Mouse (Mus musculus) thymus, adult 2 months (tissue): ENCODE results near the gene Pitpnm2. TPM values are rescaled to one million over a fixed set of nuclear protein-coding genes. Genes with fewer than 3 reads are reported as not detected.
A peak's percentile ranks its signal among the peaks of the same experiment; 100 is the strongest.

ENCODE experiments used
- DNase-seq: peaks from one replicate; pipeline ENCODE4 v3.0.0; 2021
- H3K27ac ChIP-seq: fragments of 200-500 bp; 2 replicates; pipeline ENCODE4 v1.5.1; 2012; ENCODE audit warnings: low read length, control low read depth; ENCODE audit not compliant: control insufficient read depth, insufficient read depth
- H3K27me3 ChIP-seq: fragments of 200-500 bp; 2 replicates; pipeline ENCODE4 v1.6.1; 2012; ENCODE audit warnings: mild to moderate bottlenecking, low read length, moderate library complexity, mixed read lengths; ENCODE audit not compliant: control insufficient read depth, insufficient read depth
- H3K36me3 ChIP-seq: fragments of 200-500 bp; 2 replicates; pipeline ENCODE4 v1.6.1; 2012; ENCODE audit warnings: mild to moderate bottlenecking, low read length, moderate library complexity; ENCODE audit not compliant: control insufficient read depth, insufficient read depth
- H3K4me1 ChIP-seq: fragments of 200-500 bp; replicated peaks from 2 replicates; pipeline ENCODE4 v1.6.1; 2012; ENCODE audit warnings: low read length; ENCODE audit not compliant: control insufficient read depth, insufficient read depth
- H3K4me3 ChIP-seq: fragments of 200-500 bp; 2 replicates; pipeline ENCODE4 v1.5.1; 2012; ENCODE audit warnings: mild to moderate bottlenecking, low read length, control low read depth, moderate library complexity; ENCODE audit not compliant: control insufficient read depth, insufficient read depth
- CTCF ChIP-seq: fragments of 200-500 bp; IDR thresholded peaks from 2 replicates; pipeline ENCODE4 v1.5.1; 2012; ENCODE audit warnings: mild to moderate bottlenecking, control low read depth, low read length, moderate library complexity, borderline replicate concordance; ENCODE audit not compliant: control insufficient read depth, poor library complexity, insufficient read depth; ENCODE audit errors: extremely low read depth
- POLR2A ChIP-seq: fragments of 200-500 bp; IDR thresholded peaks from 2 replicates; pipeline ENCODE4 v1.6.1; 2012; ENCODE audit warnings: mild to moderate bottlenecking, low read length, control low read depth, moderate library complexity; ENCODE audit not compliant: control insufficient read depth, poor library complexity, insufficient read depth; ENCODE audit errors: extremely low read depth
- WGBS: fragments of 180-500 bp; shearing (Covaris S2); methylation state at CpG from one replicate; pipeline ENCODE4 v1.1.7; 2018; 5-methylcytosine and 5-hydroxymethylcytosine counted together
- polyA plus RNA-seq: library from polyadenylated mRNA; depleted of rRNA; stranded (reverse); fragments of >200 nt; gene quantifications from 2 replicates; pipeline ENCODE4 v1.2.3, GENCODE M21; 2012

The Pitpnm2 gene
- polyA plus RNA-seq, 1 experiment: 279 TPM

GRCm38 (mm10) chr5:124192726-124193285 lies 56.8 kb downstream of the Pitpnm2 start:
- Histone ChIP-seq H3K27ac (peak overlapping the region; percentile 78), H3K36me3 (no peaks in the 10 kb centered on the region), H3K27me3 (no peaks in the 10 kb centered on the region), H3K4me1 (peaks cover 74% of the 10 kb centered on the region), H3K4me3 (no peak overlapping the region)
- peak; percentile 48 for DNase-seq
- TF ChIP-seq POLR2A (no peak), CTCF (no peak)
- WGBS: 44% methylated on average over 10 of the region's 10 CpGs

- H3K4me1 ChIP-seq: peaks cover 77% of the 10 kb centered on the region
- H3K36me3 ChIP-seq: no peaks in the 10 kb centered on the region
- no peak overlapping the region for H3K4me3 ChIP-seq
- H3K27me3 ChIP-seq: no peaks in the 10 kb centered on the region
- peak overlapping the region; percentile 78 for H3K27ac ChIP-seq
- WGBS: 14% methylated on average over 7 of the region's 7 CpGs
- DNase-seq: no peak
- TF ChIP-seq CTCF (no peak), POLR2A (no peak)
These were observed 57.3 kb downstream of the Pitpnm2 start for GRCm38 (mm10) chr5:124192251-124192710.

- H3K27me3 ChIP-seq: no peaks in the 10 kb centered on the region
- no peak overlapping the region for H3K4me3 ChIP-seq
- DNase-seq: no peak
- peaks cover 78% of the 10 kb centered on the region for H3K4me1 ChIP-seq
- TF ChIP-seq CTCF: no peak
- TF ChIP-seq POLR2A: no peak
- WGBS: 73% methylated on average over 10 of the region's 10 CpGs
- H3K36me3 ChIP-seq: no peaks in the 10 kb centered on the region
- H3K27ac ChIP-seq: peak overlapping the region; percentile 17; the same call in 1 of the 2 replicates
These were observed 59.3 kb downstream of the Pitpnm2 start for GRCm38 (mm10) chr5:124190146-124190870.

GRCm38 (mm10) chr5:124189572-124189981 lies 60.0 kb downstream of the Pitpnm2 start:
- peak overlapping the region; percentile 10; the same call in 1 of the 2 replicates for H3K27ac ChIP-seq
- H3K4me1 ChIP-seq: peaks cover 85% of the 10 kb centered on the region
- TF ChIP-seq POLR2A: no peak
- TF ChIP-seq CTCF: no peak
- no peak overlapping the region for H3K4me3 ChIP-seq
- WGBS: 53% methylated on average over 4 of the region's 4 CpGs
- H3K27me3 ChIP-seq: no peaks in the 10 kb centered on the region
- no peaks in the 10 kb centered on the region for H3K36me3 ChIP-seq
- no peak for DNase-seq

GRCm38 (mm10) chr5:124187508-124188311 lies 61.9 kb downstream of the Pitpnm2 start:
- H3K36me3 ChIP-seq: no peaks in the 10 kb centered on the region
- TF ChIP-seq POLR2A (peak; percentile 39; the same call in 1 of the 2 replicates), CTCF (0 out of 2 replicates have a peak, but pooled peaks have one; percentile 31)
- DNase-seq: peak; percentile 60
- H3K27me3 ChIP-seq: no peaks in the 10 kb centered on the region
- WGBS: 25% methylated on average over 12 of the region's 12 CpGs
- H3K27ac ChIP-seq: peak overlapping the region; percentile 94
- peaks cover 76% of the 10 kb centered on the region for H3K4me1 ChIP-seq
- H3K4me3 ChIP-seq: peak overlapping the region; percentile 48

- whole genome bisulfite sequencing: 6% methylated on average over 22 of the region's 22 CpGs
These were observed 62.5 kb downstream of the Pitpnm2 start for GRCm38 (mm10) chr5:124186981-124187507.

More at GRCm38 (mm10) chr5:124186981-124187507, 62.5 kb downstream of the Pitpnm2 start:
- peak; percentile 77 for DNase-seq
- Histone ChIP-seq H3K27ac (peak overlapping the region; percentile 94), H3K4me1 (peaks cover 75% of the 10 kb centered on the region), H3K4me3 (peak overlapping the region; percentile 48), H3K36me3 (no peaks in the 10 kb centered on the region), H3K27me3 (no peaks in the 10 kb centered on the region)
- TF ChIP-seq POLR2A (peak; percentile 46), CTCF (no peak; the same call in 1 of the 2 replicates)
